Mouse (Mus musculus): ENCODE data around the gene Itpr1. TPM values are rescaled to one million over a fixed set of nuclear protein-coding genes. Genes with fewer than 3 reads are reported as not detected.
A peak's percentile ranks its signal among the peaks of the same experiment; 100 is the strongest.

The Itpr1 gene
- polyA plus RNA-seq, 1 experiment from 2014 or later: 8.3 TPM

- Histone ChIP-seq H3K9me3 (ENCODE audit: control insufficient read depth, low read length) (no peaks in the 10 kb centered on the region), H3K4me1 (replicated peaks; ENCODE audit: control insufficient read depth, insufficient read depth, low read length) (peaks cover 14% of the 10 kb centered on the region), H3K27me3 (replicated peaks; ENCODE audit: control insufficient read depth, insufficient read depth, low read length) (no peaks in the 10 kb centered on the region), H3K9ac (ENCODE audit: low read depth, low read length) (no peak overlapping the region), H3K27ac (ENCODE audit: low read depth, low read length) (no peak overlapping the region), H3K4me3 (ENCODE audit: low read depth, low read length) (no peak overlapping the region), H3K36me3 (ENCODE audit: control insufficient read depth, insufficient read depth, low read length) (no peaks in the 10 kb centered on the region), H3K4me2 (no peak overlapping the region)
- WGBS: 82% methylated on average over 13 of the region's 13 CpGs
- DNase-seq (ENCODE audit: low spot score) (no peak), ATAC-seq (replicated peaks; ENCODE audit: low FRiP score) (no peak)
Measured at GRCm38 (mm10) chr6:108252565-108253360, 39.9 kb downstream of the Itpr1 start.

- H3K4me1 ChIP-seq (replicated peaks; ENCODE audit: control insufficient read depth, insufficient read depth, low read length): peaks cover 4% of the 10 kb centered on the region
- 82% methylated on average over 9 of the region's 9 CpGs for WGBS
- H3K4me3 ChIP-seq (ENCODE audit: low read depth, low read length): no peak overlapping the region
- H3K9me3 ChIP-seq (ENCODE audit: control insufficient read depth, low read length): no peaks in the 10 kb centered on the region
- H3K4me2 ChIP-seq: no peak overlapping the region
- H3K27ac ChIP-seq (ENCODE audit: low read depth, low read length): no peak overlapping the region
- H3K9ac ChIP-seq (ENCODE audit: low read depth, low read length): no peak overlapping the region
- no peak for ATAC-seq (replicated peaks; ENCODE audit: low FRiP score)
- H3K36me3 ChIP-seq (ENCODE audit: control insufficient read depth, insufficient read depth, low read length): no peaks in the 10 kb centered on the region
- no peaks in the 10 kb centered on the region for H3K27me3 ChIP-seq (replicated peaks; ENCODE audit: control insufficient read depth, insufficient read depth, low read length)
- DNase-seq (ENCODE audit: low spot score): no peak
Measured at GRCm38 (mm10) chr6:108254132-108255064, 41.5 kb downstream of the Itpr1 start.

DNA sequence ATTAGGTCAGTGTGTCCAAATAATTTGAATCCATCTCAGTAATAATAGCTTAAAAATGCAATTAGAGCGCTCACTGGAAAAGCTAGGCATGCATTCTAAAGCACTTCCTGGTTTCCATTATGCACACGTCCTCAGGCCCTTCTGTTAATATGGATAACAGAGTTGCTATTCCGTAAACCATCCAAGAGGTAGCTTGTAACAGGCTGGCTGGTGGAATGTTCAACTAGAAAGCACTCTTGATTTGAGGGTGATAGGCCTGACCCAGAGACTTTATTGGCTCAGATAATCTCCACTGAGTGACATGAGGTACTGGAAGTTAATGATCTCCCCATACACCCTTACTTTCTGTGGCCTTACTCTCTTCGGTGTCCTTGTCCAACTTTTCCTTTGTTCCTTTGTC is 43.0 kb downstream of the Itpr1 start:
- Histone ChIP-seq H3K9me3 (ENCODE audit: control insufficient read depth, low read length) (no peaks in the 10 kb centered on the region), H3K9ac (ENCODE audit: low read depth, low read length) (no peak overlapping the region), H3K27ac (ENCODE audit: low read depth, low read length) (no peak overlapping the region), H3K27me3 (replicated peaks; ENCODE audit: control insufficient read depth, insufficient read depth, low read length) (no peaks in the 10 kb centered on the region), H3K36me3 (ENCODE audit: control insufficient read depth, insufficient read depth, low read length) (no peaks in the 10 kb centered on the region), H3K4me2 (no peak overlapping the region), H3K4me1 (replicated peaks; ENCODE audit: control insufficient read depth, insufficient read depth, low read length) (peaks cover 17% of the 10 kb centered on the region), H3K4me3 (ENCODE audit: low read depth, low read length) (no peak overlapping the region)
- DNase-seq (ENCODE audit: low spot score) (no peak), ATAC-seq (replicated peaks; ENCODE audit: low FRiP score) (no peak)
- 70% methylated on average over 4 of the region's 4 CpGs for WGBS

DNA sequence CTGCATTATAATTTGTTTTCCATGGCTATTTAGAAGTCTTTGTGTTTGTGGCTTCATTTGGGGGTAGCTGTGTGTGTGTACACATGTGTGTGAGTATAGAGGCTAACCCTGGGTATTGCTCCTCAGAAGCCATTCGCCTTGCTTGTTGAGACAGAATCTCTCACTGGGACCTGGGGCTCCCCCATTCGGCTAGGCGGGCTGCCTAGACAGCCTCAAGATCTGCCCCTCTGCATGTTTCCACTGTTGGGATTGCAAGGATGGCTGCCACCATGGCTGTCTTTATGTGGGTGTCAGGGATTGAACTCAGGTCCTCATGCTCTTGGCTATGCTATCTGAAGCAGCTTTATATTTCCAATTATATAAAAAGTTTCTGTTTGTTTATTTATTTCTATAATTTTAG is 44.3 kb downstream of the Itpr1 start:
- Histone ChIP-seq H3K4me3 (ENCODE audit: low read depth, low read length) (no peak overlapping the region), H3K4me1 (replicated peaks; ENCODE audit: control insufficient read depth, insufficient read depth, low read length) (peaks cover 24% of the 10 kb centered on the region), H3K36me3 (ENCODE audit: control insufficient read depth, insufficient read depth, low read length) (no peaks in the 10 kb centered on the region), H3K9ac (ENCODE audit: low read depth, low read length) (no peak overlapping the region), H3K4me2 (no peak overlapping the region), H3K27me3 (replicated peaks; ENCODE audit: control insufficient read depth, insufficient read depth, low read length) (no peaks in the 10 kb centered on the region), H3K27ac (ENCODE audit: low read depth, low read length) (no peak overlapping the region), H3K9me3 (ENCODE audit: control insufficient read depth, low read length) (no peaks in the 10 kb centered on the region)
- DNase-seq (ENCODE audit: low spot score) (no peak), ATAC-seq (replicated peaks; ENCODE audit: low FRiP score) (no peak)
- 80% methylated on average over 3 of the region's 3 CpGs for WGBS

DNA sequence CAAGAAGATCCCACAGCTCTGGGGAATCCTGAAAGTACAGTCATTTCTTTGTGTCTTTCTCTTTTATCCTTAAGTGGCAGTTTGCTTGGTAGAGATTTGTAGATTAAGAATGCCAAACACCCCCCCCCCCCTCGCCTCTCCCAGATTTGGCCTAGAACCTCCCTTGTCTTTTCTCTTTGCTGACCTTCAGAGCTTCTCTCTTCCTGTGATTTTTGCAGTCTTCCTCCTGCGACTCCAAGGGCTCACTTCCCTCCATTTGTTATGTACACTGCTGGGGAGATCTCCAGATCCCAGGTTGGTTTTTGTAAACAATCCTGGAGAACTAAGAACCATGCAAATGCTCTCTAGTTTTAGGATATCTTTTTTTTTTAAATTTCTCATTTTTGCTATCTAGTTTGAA is 45.7 kb downstream of the Itpr1 start:
- Histone ChIP-seq H3K36me3 (ENCODE audit: control insufficient read depth, insufficient read depth, low read length) (no peaks in the 10 kb centered on the region), H3K4me3 (ENCODE audit: low read depth, low read length) (no peak overlapping the region), H3K9ac (ENCODE audit: low read depth, low read length) (no peak overlapping the region), H3K27me3 (replicated peaks; ENCODE audit: control insufficient read depth, insufficient read depth, low read length) (no peaks in the 10 kb centered on the region), H3K27ac (ENCODE audit: low read depth, low read length) (no peak overlapping the region), H3K4me1 (replicated peaks; ENCODE audit: control insufficient read depth, insufficient read depth, low read length) (peaks cover 24% of the 10 kb centered on the region), H3K4me2 (no peak overlapping the region), H3K9me3 (ENCODE audit: control insufficient read depth, low read length) (no peaks in the 10 kb centered on the region)
- WGBS: 33% methylated on average over 2 of the region's 2 CpGs
- ATAC-seq (replicated peaks; ENCODE audit: low FRiP score) (no peak), DNase-seq (ENCODE audit: low spot score) (no peak)

DNA sequence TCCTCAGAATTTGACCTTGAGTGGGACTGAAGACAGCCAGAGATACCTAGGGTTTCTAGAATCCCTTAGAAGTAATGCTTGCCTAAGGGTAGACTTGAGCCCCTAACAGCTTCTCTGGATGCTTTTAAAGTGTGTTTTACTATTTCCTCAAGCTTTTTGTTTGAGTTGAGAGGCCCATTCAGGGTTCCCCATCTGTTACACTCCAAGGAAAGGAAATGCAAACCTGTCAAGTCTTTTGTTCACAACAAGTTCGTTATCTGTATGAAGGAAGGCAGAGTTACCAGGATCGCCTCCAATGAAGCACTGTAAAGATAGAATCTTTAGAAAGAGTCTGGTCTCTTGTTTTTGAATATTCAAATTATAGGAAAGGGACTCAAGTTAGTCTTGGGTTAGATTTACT is 46.8 kb downstream of the Itpr1 start:
- WGBS: 10% methylated on average over 2 of the region's 2 CpGs
- H3K4me2 ChIP-seq: 0 out of 2 replicates have a peak overlapping the region, but pooled peaks have one; percentile 2
- H3K4me1 ChIP-seq (replicated peaks; ENCODE audit: control insufficient read depth, insufficient read depth, low read length): peaks cover 24% of the 10 kb centered on the region

GRCm38 (mm10) chr6:108261506-108261905 is 48.6 kb downstream of the Itpr1 start:
- H3K4me2 ChIP-seq: no peak overlapping the region
- no peak overlapping the region for H3K27ac ChIP-seq (ENCODE audit: low read depth, low read length)
- H3K36me3 ChIP-seq (ENCODE audit: control insufficient read depth, insufficient read depth, low read length): no peaks in the 10 kb centered on the region
- H3K27me3 ChIP-seq (replicated peaks; ENCODE audit: control insufficient read depth, insufficient read depth, low read length): no peaks in the 10 kb centered on the region
- 49% methylated on average over 3 of the region's 3 CpGs for WGBS
- H3K9me3 ChIP-seq (ENCODE audit: control insufficient read depth, low read length): no peaks in the 10 kb centered on the region
- ATAC-seq (replicated peaks; ENCODE audit: low FRiP score) (no peak; the same call in 1 of the 2 replicates), DNase-seq (ENCODE audit: low spot score) (no peak)
- no peak overlapping the region for H3K9ac ChIP-seq (ENCODE audit: low read depth, low read length)
- H3K4me3 ChIP-seq (ENCODE audit: low read depth, low read length): no peak overlapping the region
- H3K4me1 ChIP-seq (replicated peaks; ENCODE audit: control insufficient read depth, insufficient read depth, low read length): peaks cover 20% of the 10 kb centered on the region

More for the DNA sequence above, 46.8 kb downstream of the Itpr1 start:
- Histone ChIP-seq H3K36me3 (ENCODE audit: control insufficient read depth, insufficient read depth, low read length) (no peaks in the 10 kb centered on the region), H3K4me3 (ENCODE audit: low read depth, low read length) (no peak overlapping the region), H3K9me3 (ENCODE audit: control insufficient read depth, low read length) (no peaks in the 10 kb centered on the region), H3K27me3 (replicated peaks; ENCODE audit: control insufficient read depth, insufficient read depth, low read length) (no peaks in the 10 kb centered on the region), H3K9ac (ENCODE audit: low read depth, low read length) (no peak overlapping the region), H3K27ac (ENCODE audit: low read depth, low read length) (no peak overlapping the region)
- DNase-seq (ENCODE audit: low spot score) (no peak), ATAC-seq (replicated peaks; ENCODE audit: low FRiP score) (no peak)

- Histone ChIP-seq H3K27me3 (replicated peaks; ENCODE audit: control insufficient read depth, insufficient read depth, low read length) (no peaks in the 10 kb centered on the region), H3K36me3 (ENCODE audit: control insufficient read depth, insufficient read depth, low read length) (no peaks in the 10 kb centered on the region), H3K4me1 (replicated peaks; ENCODE audit: control insufficient read depth, insufficient read depth, low read length) (peaks cover 20% of the 10 kb centered on the region), H3K4me3 (ENCODE audit: low read depth, low read length) (no peak overlapping the region), H3K4me2 (no peak overlapping the region), H3K27ac (ENCODE audit: low read depth, low read length) (no peak overlapping the region), H3K9me3 (ENCODE audit: control insufficient read depth, low read length) (no peaks in the 10 kb centered on the region), H3K9ac (ENCODE audit: low read depth, low read length) (no peak overlapping the region)
- WGBS: 87% methylated on average over 3 of the region's 3 CpGs
- DNase-seq (ENCODE audit: low spot score): no peak
- no peak for ATAC-seq (replicated peaks; ENCODE audit: low FRiP score)
Measured at GRCm38 (mm10) chr6:108264164-108264563, 51.3 kb downstream of the Itpr1 start.

Measured in liver, embryonic 11.5 days (tissue).